11 mouse cellular contexts compared by ENCODE assay signal in the genomic region with DNA sequence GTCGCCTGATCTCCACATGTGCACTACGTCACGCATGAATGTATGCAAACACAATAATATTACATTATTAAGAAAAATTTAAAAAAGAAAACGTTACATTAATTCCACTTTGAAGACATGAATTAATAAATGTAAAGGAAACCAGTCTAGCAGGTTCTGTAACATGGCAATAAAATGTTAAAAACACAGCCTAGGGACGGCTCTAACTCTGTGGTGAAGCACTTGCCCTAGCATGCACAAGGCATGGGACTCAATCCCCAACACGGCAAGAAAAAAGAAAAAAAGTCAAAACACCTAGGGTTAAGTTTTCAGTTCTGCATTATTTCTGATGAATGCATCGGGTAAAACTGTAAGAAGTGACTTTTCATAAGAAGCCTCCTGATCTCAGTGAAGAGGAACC.
"Had no signal": no experiment of that assay in that cellular context is flagged by ENCODE, and none has a peak within 500 bp of the region (broad histone marks: within the 10 kb centered on the region; RNA-seq: fewer than 3 reads in every experiment).

No protein-coding gene starts in this region.

- H3K4me2 ChIP-seq: liver, embryonic 13.5 days; lung, embryonic 15.5 days; midbrain, embryonic 12.5 days had no signal

- H3K9me3 ChIP-seq: liver, embryonic 13.5 days; lung, embryonic 15.5 days; midbrain, embryonic 12.5 days had no signal

- DNase-seq: kidney, adult 11 months; kidney, postnatal 14 days; left cerebral cortex, postnatal 4 days; liver; liver, embryonic 13.5 days; liver, postnatal 0 days; right cerebral cortex, postnatal 14 days; thymus, postnatal 4 days had no signal

- H3K9ac ChIP-seq: liver, embryonic 13.5 days; liver, postnatal 0 days; lung, embryonic 15.5 days; midbrain, embryonic 12.5 days had no signal

- H3K27ac ChIP-seq: liver, embryonic 13.5 days; midbrain, embryonic 12.5 days had no signal

- H3K4me3 ChIP-seq: liver, embryonic 13.5 days; lung, embryonic 15.5 days; midbrain, embryonic 12.5 days had no signal

- H3K27me3 ChIP-seq: liver, embryonic 13.5 days; lung, embryonic 15.5 days; midbrain, embryonic 12.5 days had no signal

- ATAC-seq: inflammation-experienced regulatory T-cells, adult 6 months; liver, postnatal 0 days had no signal

- H3K36me3 ChIP-seq: liver, embryonic 13.5 days; lung, embryonic 15.5 days; midbrain, embryonic 12.5 days had no signal
